Mouse (Mus musculus) kidney, adult 9 months (tissue): ENCODE measurements around the gene Carmil1.
A peak's percentile ranks its signal among the peaks of the same experiment; 100 is the strongest.

Experiments used
- DNase-seq: peaks from one replicate; pipeline ENCODE4 v3.0.0; 2022

Carmil1 gene

GRCm38 (mm10) chr13:24027191-24028170, 253.1 kb downstream of the Carmil1 start:
- peak; percentile 9 for DNase-seq

- no peak for DNase-seq
These were observed 262.1 kb downstream of the Carmil1 start for GRCm38 (mm10) chr13:24018515-24018914.

GRCm38 (mm10) chr13:24005528-24005927, 275.1 kb downstream of the Carmil1 start:
- DNase-seq: no peak

- no peak for DNase-seq
These were observed 278.8 kb downstream of the Carmil1 start for GRCm38 (mm10) chr13:24001797-24002196.

GRCm38 (mm10) chr13:24001081-24001480, 279.5 kb downstream of the Carmil1 start:
- DNase-seq: no peak

GRCm38 (mm10) chr13:23998826-23999225, 281.8 kb downstream of the Carmil1 start:
- DNase-seq: no peak

GRCm38 (mm10) chr13:23994756-23995155, 285.8 kb downstream of the Carmil1 start:
- no peak for DNase-seq

GRCm38 (mm10) chr13:23994024-23994423, 286.6 kb downstream of the Carmil1 start:
- no peak for DNase-seq

- peak; percentile 60 for DNase-seq
These were observed 289.7 kb downstream of the Carmil1 start, which contains the start of gene Scgn for GRCm38 (mm10) chr13:23990928-23991327. Gene Scgn, minus strand, starts transcription at chr13:23991214.

GRCm38 (mm10) chr13:23990451-23990850, 290.1 kb downstream of the Carmil1 start:
- DNase-seq: no peak

- DNase-seq: no peak
These were observed 295.5 kb downstream of the Carmil1 start for GRCm38 (mm10) chr13:23985130-23985529.

GRCm38 (mm10) chr13:23972271-23972670, 308.3 kb downstream of the Carmil1 start:
- no peak for DNase-seq

GRCm38 (mm10) chr13:23971870-23972269, 308.7 kb downstream of the Carmil1 start:
- DNase-seq: no peak

- no peak for DNase-seq
These were observed 315.7 kb downstream of the Carmil1 start for GRCm38 (mm10) chr13:23964909-23965308.
